Mouse (Mus musculus) gastrocnemius, adult 18-20 months (tissue): Measurements from ENCODE around the gene Npc2. TPM values are rescaled to one million over a fixed set of nuclear protein-coding genes. Genes with fewer than 3 reads are reported as not detected.
A peak's percentile ranks its signal among the peaks of the same experiment; 100 is the strongest.

Source experiments
- DNase-seq: peaks from one replicate; pipeline ENCODE4 v3.0.0; 2021; ENCODE audit warnings: low spot score
- long read RNA-seq, 2 experiments: library from polyadenylated mRNA; stranded (forward); transcript quantifications; one replicate each; pipeline ENCODE4 v2.0.0; 2021
- total RNA-seq, 2 experiments: library from RNA; stranded (reverse); gene quantifications; 2 replicates each; pipeline ENCODE4 v1.2.3; 2021

The Npc2 gene
- total RNA-seq = 10 to 100 TPM; 14.8 to 15.8 TPM
- long read RNA-seq, experiment 1, transcript Npc2-201 (4 exons, 3,299 nt) = major isoform, 37 of 38 reads
- long read RNA-seq, experiment 1, partial matches to known transcripts = 1 of 38 reads
- long read RNA-seq, experiment 1, other reads (novel, unspliced or antisense) = 0 of 38 reads
- long read RNA-seq, experiment 2, transcript Npc2-201 (4 exons, 3,299 nt) = major isoform, 18 of 18 reads
- long read RNA-seq, experiment 2, partial matches to known transcripts = 0 of 18 reads
- long read RNA-seq, experiment 2, other reads (novel, unspliced or antisense) = 0 of 18 reads

DNA sequence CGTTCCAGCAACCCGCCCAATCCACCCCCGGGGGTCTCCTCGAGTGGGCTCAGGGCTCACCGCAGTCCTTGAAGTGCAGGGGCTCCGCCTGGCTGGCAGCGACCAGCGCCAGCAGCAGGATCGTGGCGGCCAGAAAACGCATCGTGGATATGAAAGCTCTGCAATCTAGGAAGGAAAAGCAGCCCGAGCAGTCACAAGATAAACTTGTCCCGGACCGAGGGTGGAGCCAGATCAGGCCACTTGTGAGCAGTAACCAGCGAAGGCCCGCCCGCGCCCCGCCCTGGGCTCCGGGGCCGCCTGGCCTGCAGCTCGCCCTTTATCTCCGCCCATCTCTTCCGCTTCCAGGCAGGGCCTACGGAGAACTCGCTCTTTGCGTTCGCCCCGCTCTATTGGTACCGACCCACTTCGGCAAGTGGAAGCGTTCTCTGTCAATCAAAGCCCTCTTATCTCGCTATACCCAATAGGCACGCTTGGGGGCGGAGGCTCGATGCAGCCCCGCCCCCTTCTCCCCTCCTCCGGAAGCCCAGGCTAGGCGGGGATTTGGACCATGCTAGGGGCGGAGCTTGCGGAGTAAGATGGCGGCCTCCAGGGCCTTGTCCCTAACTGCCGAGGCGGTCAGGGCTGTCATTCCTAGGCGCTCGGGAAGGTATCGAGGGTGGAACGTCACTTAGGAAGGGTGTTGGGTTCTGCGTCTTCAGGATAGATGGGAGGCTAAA, at the start of gene Npc2, which contains the start of gene Isca2:
Gene Npc2, minus strand, starts transcription at position 427 of the 716 bp plus-strand sequence.
Gene Isca2, plus strand, starts transcription at position 526 of the 716 bp plus-strand sequence.
- DNase-seq = peak; percentile 98

DNA sequence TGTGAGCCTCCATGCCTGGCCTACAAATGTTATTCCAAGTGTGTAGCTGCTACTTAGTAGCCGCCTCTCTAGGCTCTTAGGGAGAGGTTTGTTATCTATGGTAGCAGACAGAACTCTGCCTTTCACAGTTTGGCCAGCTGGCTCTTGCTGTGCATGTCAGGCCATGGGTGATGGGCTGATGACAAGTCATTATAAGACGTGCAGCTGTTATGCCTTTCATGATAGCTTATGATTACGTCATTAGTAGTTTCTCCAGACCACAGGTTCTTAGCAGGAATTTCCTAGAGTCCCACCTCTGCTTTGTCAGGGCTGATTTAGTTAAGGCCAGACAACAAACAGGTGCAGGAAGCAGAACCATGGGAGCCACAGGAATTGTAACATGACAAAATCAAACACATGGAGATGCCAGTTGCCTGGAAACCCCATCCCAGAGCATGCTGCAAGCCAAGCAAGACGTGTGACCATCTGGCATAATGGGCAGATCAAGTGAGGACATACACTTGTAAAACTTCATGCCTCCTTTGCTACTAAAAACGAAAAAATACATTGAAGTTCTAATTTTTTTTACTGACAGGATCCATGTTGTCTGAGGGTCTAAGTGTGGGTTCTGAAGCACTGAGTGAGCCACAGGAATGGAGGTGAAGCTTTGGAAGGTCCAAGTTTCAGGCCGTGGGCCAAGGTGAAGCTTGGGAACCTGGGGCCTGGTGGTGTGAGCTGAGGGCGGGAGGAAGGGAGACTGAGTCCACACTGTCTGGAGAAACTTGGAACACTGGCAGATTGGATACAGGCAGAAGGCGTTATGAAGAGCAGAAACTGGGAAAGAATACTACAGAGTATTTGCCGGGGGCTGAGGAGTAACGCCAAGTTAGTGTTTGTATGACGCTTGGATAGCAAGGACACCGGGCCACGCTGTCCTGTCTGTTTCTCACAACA, 46.5 kb upstream of the Npc2 start:
- DNase-seq = no peak

DNA sequence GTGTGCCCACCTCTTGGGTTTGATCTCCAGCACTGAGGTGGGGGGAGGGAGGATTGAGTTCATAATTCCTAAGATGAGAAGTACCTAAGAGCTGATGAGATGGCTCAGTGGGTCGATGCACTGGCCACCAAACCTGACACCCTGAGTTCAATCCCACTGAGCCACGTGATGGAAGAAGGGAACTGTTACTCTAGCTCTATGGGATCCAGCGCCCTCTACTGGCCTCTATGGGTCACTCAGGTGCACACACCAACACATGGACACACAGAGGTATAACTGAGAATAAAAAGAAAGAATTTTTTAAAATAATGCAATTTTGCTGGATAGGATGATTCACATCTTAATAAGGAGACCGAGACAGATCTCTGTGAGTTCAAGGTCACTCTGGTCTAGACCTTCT, 45.5 kb upstream of the Npc2 start:
- DNase-seq = no peak

DNA sequence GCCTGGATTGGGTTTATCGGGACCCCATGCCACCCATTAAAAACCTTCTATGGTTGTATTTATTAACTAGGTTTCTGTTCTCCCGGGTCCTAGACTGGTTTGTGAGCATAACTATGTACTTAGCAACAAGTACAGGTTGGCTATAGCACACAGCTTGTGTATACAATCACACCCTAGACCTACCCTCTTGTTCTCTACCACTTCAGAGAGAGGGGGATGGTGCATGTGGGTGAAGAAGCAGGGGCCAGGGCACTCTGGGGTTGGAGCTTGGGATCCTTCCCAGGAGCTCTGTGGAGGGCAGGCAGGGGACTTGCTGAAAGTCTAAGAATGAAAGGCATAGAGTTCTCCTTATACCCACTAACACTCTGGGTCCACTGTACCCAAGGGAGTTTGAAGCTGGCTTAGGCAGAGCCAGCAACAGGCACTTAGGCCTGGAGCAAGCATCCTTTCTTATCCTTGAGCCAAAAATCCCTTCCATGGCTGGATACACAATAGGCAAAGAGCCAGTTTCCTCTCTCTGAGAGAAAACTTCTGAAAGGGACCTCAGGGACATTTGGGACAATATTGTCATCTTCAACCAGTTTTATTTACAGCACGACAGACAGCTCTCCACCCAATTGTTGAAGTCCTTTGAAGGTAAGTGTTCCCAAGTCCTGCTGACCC, 41.8 kb upstream of the Npc2 start:
- DNase-seq = no peak

DNA sequence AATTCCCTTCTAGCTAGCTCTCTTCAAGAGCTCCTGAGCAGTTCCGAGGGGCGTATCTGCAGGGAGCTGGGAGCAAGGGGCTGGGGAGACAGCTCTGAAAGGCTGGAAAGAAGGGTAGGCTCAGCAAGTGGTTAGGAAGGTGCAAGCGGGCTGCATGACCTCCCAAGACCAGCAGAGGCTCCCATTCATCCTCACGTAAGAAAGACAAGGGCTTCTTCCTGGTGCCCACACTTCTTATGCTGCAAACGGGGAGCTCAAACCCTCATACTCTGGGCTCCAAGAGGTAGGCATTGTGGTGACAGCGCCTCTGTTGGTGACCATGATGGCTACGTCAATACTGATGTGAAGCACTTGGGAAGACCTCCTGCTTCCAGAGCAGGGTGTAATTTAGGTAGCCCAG, 40.8 kb upstream of the Npc2 start:
- DNase-seq = no peak

DNA sequence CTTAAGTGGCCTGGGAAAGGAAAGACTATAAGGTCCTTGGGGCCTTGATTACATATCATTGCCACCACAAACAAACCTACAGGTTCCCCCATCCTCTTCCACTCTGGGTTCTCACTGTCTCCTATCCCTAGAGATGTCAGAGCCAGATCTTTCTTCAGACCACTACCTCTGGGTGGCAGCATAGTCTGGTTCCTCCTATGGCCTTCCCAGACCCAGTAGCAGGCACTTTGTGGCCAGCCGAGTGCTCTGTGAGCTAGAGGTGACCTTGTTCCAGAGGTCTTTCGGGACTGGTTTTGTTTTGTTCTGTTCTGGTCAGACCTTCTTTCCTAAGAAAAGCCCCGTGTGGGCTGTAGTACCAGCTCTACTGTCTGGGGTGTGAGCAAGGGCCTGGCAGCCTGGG, 39.1 kb upstream of the Npc2 start:
- DNase-seq = no peak

DNA sequence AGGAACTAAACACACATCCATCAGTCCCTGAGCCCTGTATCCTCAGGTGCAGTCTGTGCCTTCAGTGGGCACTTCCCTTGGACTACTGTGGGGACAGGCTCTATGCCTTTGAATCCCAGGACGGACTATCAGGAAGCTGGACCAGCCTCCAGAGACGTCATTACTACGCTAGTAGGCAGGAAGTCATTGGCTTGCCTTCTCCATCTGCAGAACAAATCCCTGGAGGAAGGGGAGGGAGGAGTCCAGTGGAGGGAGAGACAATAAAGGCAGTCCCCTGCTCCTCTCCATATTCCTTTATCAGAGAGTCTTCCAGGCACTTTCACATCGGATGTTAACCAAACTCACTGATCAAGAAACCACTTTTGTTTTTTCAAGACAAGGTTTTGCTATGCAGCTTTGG, 38.6 kb upstream of the Npc2 start:
- no peak for DNase-seq

DNA sequence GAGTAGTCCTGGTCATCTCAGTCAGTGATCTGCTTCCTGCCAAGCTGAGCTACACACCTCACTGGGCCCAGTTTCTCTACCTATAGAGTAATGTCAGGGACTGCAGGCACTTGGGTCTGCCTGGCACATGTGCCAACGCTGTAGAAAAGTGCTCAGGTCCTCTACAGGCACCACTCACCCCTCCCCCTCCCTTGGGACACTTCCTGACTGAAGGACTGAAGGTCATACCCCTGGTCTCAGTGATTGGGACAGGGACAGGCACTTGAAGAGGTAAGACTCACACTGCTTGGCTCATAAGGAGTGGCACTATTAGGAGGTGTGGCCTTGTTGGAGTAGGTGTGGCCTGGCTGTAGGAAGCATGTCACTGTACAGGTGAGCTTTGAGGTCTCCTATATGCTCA, 37.9 kb upstream of the Npc2 start:
- no peak for DNase-seq

DNA sequence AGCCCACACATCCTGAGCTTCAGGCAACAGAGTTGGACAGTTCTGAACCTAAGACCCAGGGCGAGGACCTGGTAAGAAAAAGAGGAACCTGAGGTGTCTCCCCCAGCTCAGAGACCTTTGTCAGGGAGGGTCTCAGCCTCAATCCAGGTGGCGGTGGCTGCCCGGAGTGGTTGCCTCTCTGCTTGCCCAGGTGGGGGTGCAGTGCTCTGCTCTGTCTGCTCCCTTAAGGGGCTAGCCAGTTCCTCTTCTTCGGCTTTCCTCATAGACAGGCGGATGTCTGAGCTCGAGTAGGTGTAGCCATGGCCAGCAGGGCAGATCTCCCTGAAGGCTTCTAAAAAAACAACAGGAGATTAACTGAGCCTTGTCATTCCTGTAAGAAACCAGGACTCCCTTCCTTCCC, 36.1 kb upstream of the Npc2 start:
- no peak for DNase-seq

DNA sequence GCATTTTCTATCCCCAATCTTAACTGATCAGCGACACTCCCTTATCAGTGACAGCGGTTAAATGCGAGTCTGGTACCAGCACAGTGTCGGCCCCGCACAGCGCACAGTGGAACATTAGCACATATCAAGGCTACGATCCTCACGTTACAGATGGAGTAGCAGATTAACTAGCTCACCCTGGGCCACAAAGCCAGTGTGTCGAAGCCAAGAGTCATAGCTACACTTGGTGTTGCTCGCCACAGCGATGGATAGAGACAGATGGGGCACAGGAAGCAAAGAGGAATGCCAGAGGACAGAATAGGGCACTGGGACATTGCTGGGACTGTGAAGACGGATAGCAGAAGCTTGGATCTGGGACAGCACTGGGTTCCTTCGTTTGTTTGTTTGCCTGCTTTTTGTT, 34.4 kb upstream of the Npc2 start:
- DNase-seq = no peak

DNA sequence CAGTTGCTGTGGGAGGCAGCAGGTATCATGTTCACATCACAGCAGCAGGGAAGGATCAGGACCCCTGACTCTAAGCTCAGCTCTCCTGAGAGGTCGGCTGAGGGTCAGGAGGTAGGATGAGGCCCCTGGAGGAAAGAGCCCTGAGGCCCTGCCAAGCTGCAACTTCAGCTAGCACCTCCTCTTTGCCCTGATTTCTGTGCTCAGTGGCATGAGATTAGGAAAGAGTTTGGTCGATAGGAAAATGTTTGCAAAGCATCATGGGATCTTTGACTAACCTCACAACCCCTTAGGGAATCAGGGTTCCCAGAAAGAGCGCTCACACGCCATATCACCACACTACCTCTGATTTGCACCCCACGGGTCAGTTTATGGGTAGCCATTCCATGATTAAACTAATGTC, 33.8 kb upstream of the Npc2 start:
- no peak for DNase-seq

DNA sequence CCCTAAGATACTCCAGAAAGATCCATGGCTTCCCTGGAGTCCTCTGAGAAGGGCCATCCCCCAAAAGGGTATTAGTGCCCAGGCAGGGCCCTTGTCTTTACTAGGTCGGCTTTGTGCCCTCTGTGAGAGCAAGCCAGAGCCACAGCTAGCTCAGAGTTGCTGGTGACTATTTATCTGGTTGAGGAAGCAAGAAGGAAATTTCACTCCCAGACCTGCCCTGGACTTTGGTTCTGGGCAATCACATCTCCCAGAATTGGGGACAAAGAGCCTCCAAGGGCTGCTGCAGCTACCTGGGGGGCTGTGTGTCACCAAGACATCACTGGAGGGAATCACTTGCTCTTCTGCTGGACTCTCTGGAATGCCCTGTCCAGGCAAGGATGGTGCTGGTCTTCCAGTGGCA, 33.1 kb upstream of the Npc2 start:
- no peak for DNase-seq

DNA sequence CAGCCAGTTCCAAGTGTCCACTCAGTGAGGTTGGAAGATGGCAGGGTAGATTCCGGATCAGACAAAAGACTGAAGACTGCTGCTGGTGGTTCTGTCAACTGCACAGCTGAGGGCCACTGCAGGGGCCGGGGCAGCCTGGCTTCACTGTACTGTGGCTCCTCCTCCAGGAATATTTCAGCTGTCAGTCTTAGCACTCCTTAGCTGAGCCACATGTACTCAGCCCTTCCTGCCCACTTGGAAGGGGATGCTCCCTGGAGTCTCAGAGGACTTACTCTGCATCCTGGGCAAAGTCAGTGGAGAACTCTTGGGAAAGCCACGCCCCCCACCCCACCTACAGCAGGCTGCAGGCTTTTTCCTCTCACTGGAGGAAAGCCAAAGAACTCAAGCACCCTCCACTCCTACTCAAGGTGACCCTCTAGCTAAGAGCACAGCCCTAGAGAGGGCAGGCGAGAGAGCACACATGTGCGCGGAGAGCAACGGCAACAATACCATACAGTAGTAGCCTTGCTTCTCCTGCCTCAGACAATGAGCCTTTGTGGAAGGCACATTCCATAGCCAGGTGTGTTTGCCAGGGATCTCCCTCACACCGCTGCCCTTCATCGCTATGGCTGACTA, 32.4 kb upstream of the Npc2 start:
- no peak for DNase-seq

DNA sequence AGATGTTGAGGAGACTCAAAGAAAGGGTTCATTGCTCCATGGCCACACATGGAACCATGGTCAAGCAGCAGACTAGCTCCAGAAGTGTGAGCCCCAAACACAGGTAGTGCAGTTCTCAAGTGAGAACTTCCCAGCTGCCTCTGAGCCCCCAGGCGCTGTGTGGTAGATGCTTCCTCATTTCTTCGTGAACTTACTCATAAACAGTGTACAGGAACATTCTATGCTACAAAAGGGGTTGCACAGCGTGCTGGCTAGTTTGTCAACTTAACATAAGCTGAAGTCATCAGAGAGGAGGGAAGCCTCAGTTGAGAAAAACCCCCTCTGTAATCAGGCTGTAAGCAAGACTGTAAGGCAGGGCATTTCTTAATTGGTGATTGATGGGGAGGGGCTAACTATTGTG, 29.7 kb upstream of the Npc2 start:
- no peak for DNase-seq

DNA sequence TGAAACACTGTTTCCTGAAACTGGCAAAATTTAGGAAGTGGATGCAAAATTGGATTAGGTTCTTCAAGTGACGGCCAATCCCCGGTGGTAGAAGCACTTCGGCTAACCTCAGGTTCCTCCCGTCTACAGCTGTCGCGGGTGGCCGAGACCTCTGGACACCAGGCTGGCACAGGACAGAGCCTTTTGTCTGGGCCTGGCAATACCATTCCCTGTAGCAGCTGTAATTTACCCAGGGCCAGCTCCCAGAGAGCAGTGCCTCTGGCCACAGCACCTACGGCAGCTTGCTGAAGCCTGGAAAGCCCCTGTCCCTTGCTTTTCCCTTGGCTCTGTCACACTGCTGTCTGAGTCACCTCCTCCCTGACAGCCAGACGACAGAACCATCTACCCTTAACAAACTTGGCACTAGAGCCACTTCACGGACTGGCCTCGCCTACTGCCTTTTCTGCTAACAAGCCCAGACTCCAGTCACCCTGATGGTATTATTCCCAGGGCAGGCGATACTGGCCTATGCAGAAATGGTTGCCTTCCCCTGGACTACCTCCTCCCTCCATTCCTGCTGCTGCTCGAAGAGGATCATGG, 28.7 kb upstream of the Npc2 start:
- no peak for DNase-seq

DNA sequence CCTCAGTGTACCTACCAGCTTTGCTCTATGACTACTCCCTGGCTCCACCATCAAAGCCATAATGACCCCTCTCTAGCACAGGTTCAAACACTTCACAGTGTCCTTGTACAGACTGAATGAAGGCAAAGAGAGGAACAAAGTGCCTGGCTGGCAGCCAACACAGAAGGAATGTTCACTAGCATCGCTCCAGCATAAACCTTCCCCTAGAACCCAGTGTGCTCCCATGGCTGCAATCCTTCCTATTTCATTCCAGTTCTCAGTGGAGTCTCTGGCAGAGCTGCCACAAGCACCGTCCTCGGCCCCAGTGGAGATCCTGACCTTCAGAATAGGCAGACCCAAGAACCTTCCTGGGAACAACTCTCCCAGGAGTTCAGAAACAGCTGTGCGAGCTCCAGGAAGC, 27.5 kb upstream of the Npc2 start:
- DNase-seq = peak; percentile 9

DNA sequence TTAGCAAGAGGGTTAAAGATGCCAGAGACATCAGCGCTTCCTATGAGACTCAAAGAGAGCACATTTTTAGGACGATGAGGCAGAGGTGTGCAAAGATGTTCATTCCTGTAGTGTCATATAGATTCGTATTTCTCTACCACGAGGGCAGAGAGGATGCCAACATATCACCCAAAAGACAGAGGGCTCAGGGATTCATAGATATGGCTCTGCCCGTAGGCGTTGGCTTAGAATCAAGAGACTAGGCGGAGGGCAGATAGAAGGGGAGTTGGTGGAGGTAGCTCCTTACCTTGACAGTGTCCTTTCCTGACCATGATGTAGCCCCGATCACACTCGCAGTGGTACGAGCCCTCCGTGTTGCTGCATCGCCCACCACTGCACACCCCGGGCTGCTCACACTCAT, 26.1 kb upstream of the Npc2 start:
- DNase-seq = no peak

DNA sequence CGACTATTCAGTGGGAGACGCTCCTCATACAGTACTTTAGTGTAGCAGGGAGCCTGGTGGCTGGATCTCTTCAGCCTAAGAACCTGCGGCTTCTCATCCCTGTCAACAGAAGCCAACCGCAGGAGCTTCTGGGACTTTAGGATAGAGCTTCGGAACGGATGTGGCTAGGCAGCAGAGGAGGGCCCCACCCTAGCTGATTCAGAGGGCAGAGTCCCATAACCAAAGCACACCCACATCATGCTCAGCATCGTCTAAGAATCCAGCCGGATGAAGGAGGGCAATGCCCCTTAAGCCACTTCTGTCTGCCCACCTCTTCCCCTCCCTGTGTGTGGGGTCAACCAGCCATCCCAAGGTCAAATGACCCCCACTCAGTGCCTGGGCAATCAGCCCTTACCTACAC, 21.7 kb upstream of the Npc2 start:
- no peak for DNase-seq

DNA sequence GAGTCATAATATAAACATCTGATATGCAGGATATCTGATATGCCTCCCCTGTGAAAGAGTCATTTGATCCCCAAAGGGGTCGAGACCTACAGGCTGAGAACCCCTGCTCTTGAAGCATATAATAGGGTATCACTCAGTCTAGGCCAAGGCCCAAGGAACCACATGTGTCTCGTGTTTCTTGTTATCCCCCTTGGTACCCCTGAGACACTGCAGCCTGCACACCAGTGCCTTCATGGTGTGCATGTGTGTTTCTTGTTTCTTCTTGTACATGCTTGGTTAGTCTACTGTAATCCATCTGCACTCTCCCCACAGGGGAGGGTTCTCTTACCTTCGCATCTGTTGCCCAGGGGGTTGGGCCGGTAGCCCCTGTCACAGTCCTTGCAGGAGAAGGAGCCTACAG, 19.7 kb upstream of the Npc2 start:
- DNase-seq = no peak

DNA sequence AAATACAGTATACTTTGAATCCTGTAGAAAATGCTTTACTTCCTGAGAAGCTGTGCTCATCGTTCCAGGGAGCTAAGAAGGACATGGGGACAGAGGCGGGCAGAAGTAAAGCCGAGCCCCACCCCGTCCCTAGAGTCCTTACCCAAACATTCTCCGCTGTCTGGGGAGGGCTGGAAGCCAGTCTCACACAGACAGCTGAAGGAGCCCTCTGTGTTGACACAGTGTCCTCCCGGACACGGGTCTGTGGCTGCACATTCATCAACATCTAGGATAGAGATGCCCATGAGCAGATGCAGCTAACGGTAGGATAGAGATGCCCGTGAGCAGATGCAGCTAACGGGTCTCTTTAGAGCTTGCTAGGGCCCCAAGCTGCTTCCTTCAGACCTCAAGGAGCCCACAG, 17.9 kb upstream of the Npc2 start:
- DNase-seq = no peak

DNA sequence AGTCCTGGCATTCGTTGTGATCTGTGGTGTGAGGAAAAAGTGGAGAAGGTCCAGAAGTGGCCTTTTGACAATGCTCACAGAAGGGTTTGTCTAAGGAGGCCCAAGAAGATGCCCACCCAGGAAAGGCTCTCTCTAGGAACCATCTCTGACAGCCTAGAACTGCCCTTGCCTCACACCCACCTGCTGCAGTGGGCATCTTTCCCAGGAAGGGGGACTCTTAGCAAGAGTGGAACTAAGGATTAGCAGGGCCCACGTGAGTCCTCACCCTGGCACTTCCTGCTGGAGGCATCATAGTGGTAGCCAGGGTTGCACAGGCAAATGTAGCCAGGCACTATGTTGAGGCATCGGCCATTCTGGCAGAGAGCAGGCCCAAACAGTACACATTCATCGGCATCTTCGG, 13.1 kb upstream of the Npc2 start:
- no peak for DNase-seq
